Mouse (Mus musculus): ENCODE data around the gene Prdx3.
A peak's percentile ranks its signal among the peaks of the same experiment; 100 is the strongest.
"Not testable (repeated sequence)": the region's sequence is repeated elsewhere in the genome, so short reads cannot be mapped to it uniquely, and the experiment has no call there.

Gene Prdx3

GRCm38 (mm10) chr19:60874064-60874694 lies at the start of gene Prdx3:
TSS of gene Prdx3 (minus strand) at chr19:60874556.
- peak; percentile 97 for DNase-seq

GRCm38 (mm10) chr19:60916869-60917570 lies 42.7 kb upstream of the Prdx3 start:
- no peak for DNase-seq

GRCm38 (mm10) chr19:60915862-60916261 lies 41.5 kb upstream of the Prdx3 start:
- DNase-seq, result no peak

- no peak for DNase-seq
These were observed 40.9 kb upstream of the Prdx3 start for GRCm38 (mm10) chr19:60915236-60915635.

GRCm38 (mm10) chr19:60911653-60912052 lies 37.3 kb upstream of the Prdx3 start:
- DNase-seq, result no peak

- DNase-seq, result no peak
These were observed 35.9 kb upstream of the Prdx3 start for GRCm38 (mm10) chr19:60910304-60910703.

- DNase-seq, result no peak
These were observed 31.1 kb upstream of the Prdx3 start for GRCm38 (mm10) chr19:60905477-60905876.

- DNase-seq, result no peak
These were observed 29.6 kb upstream of the Prdx3 start for GRCm38 (mm10) chr19:60903971-60904370.

- no peak for DNase-seq
These were observed 28.8 kb upstream of the Prdx3 start for GRCm38 (mm10) chr19:60903139-60903538.

- DNase-seq, result no peak
These were observed 21.0 kb upstream of the Prdx3 start for GRCm38 (mm10) chr19:60895251-60895880.

GRCm38 (mm10) chr19:60891934-60892547 lies 17.7 kb upstream of the Prdx3 start:
- DNase-seq, result peak; percentile 83

GRCm38 (mm10) chr19:60891123-60891470 lies 16.7 kb upstream of the Prdx3 start:
- peak; percentile 43 for DNase-seq

- DNase-seq, result no peak
These were observed 16.2 kb upstream of the Prdx3 start for GRCm38 (mm10) chr19:60890391-60891122.

- DNase-seq, result peak; percentile 99
These were observed 15.5 kb upstream of the Prdx3 start, which contains the start of gene Grk5 for GRCm38 (mm10) chr19:60889714-60890315. TSS of gene Grk5 (plus strand) at chr19:60889749.

GRCm38 (mm10) chr19:60889101-60889713 lies 14.9 kb upstream of the Prdx3 start:
- peak; percentile 85 for DNase-seq

GRCm38 (mm10) chr19:60887637-60888036 lies 13.3 kb upstream of the Prdx3 start:
- no peak for DNase-seq

GRCm38 (mm10) chr19:60883129-60883528 lies 8.8 kb upstream of the Prdx3 start:
- DNase-seq, result peak; percentile 52

GRCm38 (mm10) chr19:60873501-60873900 lies 855 bp downstream of the Prdx3 start:
- DNase-seq, result peak; percentile 37

- DNase-seq, result no peak
These were observed 2.1 kb downstream of the Prdx3 start for GRCm38 (mm10) chr19:60872272-60872671.

- no peak for DNase-seq
These were observed 3.0 kb downstream of the Prdx3 start for GRCm38 (mm10) chr19:60871366-60871765.

- DNase-seq, result no peak
These were observed 3.9 kb downstream of the Prdx3 start for GRCm38 (mm10) chr19:60870489-60870888.

- not testable (repeated sequence) for DNase-seq
These were observed 8.2 kb downstream of the Prdx3 start for GRCm38 (mm10) chr19:60866169-60866568.

Data from kidney, postnatal 10 days (tissue).